In the genomic region with DNA sequence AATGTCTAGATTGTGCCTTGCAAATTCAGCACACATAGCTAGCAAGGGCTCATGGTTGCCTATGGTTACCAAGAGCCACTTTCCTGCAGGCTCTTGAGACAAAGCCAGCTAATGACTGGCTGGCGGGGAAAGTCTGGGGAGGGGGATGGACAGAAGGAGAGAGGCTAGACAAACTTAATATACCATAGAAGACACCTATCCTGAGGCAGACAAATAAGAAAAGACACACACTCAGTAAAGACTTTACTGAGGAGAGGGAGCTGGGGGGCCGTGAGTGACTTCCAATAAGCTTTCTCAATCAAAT, we compare ENCODE assay signal across 15 mouse cellular contexts.
DNase-seq lines count a peak whose midpoint lies in the region; ATAC-seq and TF ChIP-seq lines count a peak whose summit lies in the region.
"Had no signal": no experiment of that assay in that cellular context is flagged by ENCODE, and none has a peak within 500 bp of the region (broad histone marks: within the 10 kb centered on the region; RNA-seq: fewer than 3 reads in every experiment).

No protein-coding gene starts in this region.

- TF ChIP-seq CTCF in olfactory bulb, adult 2 months (IDR thresholded peaks at IDR 0.05; ENCODE audit: insufficient read depth, low read depth, low read length): no peak

- WGBS in forebrain, embryonic 14.5 days: 10% methylated on average over 2 of the region's 2 CpGs
- 36% methylated on average over 2 of the region's 2 CpGs for WGBS in midbrain, embryonic 11.5 days
- 43% methylated on average over 2 of the region's 2 CpGs for WGBS in olfactory bulb, adult 2 months
- 74% methylated on average over 2 of the region's 2 CpGs for WGBS in heart, embryonic 11.5 days (ENCODE audit: insufficient replicate concordance)

- ATAC-seq in forebrain, embryonic 14.5 days: peak; percentile 88
- ATAC-seq in midbrain, embryonic 11.5 days (ENCODE audit: low FRiP score): peak; percentile 83
- no peak for ATAC-seq in heart, embryonic 11.5 days (replicated peaks; ENCODE audit: insufficient number of reproducible peaks, low FRiP score, low TSS enrichment)

- no peak overlapping the region for H3K4me3 ChIP-seq in forebrain, embryonic 14.5 days (ENCODE audit: low read depth, low read length)
- H3K4me3 ChIP-seq in midbrain, embryonic 11.5 days (ENCODE audit: low read depth, low read length): no peak overlapping the region
- H3K4me3 ChIP-seq in olfactory bulb, adult 2 months (ENCODE audit: insufficient read depth, low read depth, low read length): no peak overlapping the region
- no peak overlapping the region for H3K4me3 ChIP-seq in heart, embryonic 11.5 days (ENCODE audit: low read depth, low read length)
- H3K4me3 ChIP-seq: embryonic facial prominence, embryonic 15.5 days; kidney, embryonic 15.5 days had no signal

- TF ChIP-seq POLR2A in olfactory bulb, adult 2 months (IDR thresholded peaks at IDR 0.05; ENCODE audit: insufficient read depth, low read depth, low read length): no peak

- H3K36me3 ChIP-seq in forebrain, embryonic 14.5 days (ENCODE audit: control insufficient read depth, insufficient read depth, low read length): no peaks in the 10 kb centered on the region
- no peaks in the 10 kb centered on the region for H3K36me3 ChIP-seq in midbrain, embryonic 11.5 days (ENCODE audit: control insufficient read depth, insufficient read depth, low read length)
- no peaks in the 10 kb centered on the region for H3K36me3 ChIP-seq in heart, embryonic 11.5 days (ENCODE audit: control insufficient read depth, insufficient read depth, low read length)
- H3K36me3 ChIP-seq: embryonic facial prominence, embryonic 15.5 days; kidney, embryonic 15.5 days had no signal

- no peaks in the 10 kb centered on the region for H3K9me3 ChIP-seq in forebrain, embryonic 14.5 days (replicated peaks; ENCODE audit: control insufficient read depth, low read length)
- H3K9me3 ChIP-seq in midbrain, embryonic 11.5 days (ENCODE audit: control insufficient read depth, low read length): no peaks in the 10 kb centered on the region
- no peaks in the 10 kb centered on the region for H3K9me3 ChIP-seq in heart, embryonic 11.5 days (replicated peaks; ENCODE audit: control insufficient read depth, low read length)
- H3K9me3 ChIP-seq: embryonic facial prominence, embryonic 15.5 days; kidney, embryonic 15.5 days had no signal

- DNase-seq in left cerebral cortex, postnatal 4 days: peak; percentile 46
- no peak for DNase-seq in left cerebral cortex, adult 11 months (ENCODE audit: low spot score)
- peak; percentile 85 for DNase-seq in forebrain, embryonic 14.5 days (ENCODE audit: low spot score)
- peak; percentile 94 for DNase-seq in midbrain, embryonic 11.5 days (ENCODE audit: low spot score, missing footprints)
- DNase-seq in adrenal gland, postnatal 36 days: no peak
- no peak for DNase-seq in adrenal gland, adult 2 months
- DNase-seq: cerebellum, adult 11-12 months; heart, postnatal 4 days; liver; lung, postnatal 10 days; spleen, adult 18-20 months had no signal

- H3K4me2 ChIP-seq in forebrain, embryonic 14.5 days (ENCODE audit: low read length): peak overlapping the region; percentile 16; the same call in 1 of the 2 replicates
- peak overlapping the region; percentile 20 for H3K4me2 ChIP-seq in midbrain, embryonic 11.5 days
- H3K4me2 ChIP-seq in heart, embryonic 11.5 days: no peak overlapping the region
- H3K4me2 ChIP-seq: embryonic facial prominence, embryonic 15.5 days; kidney, embryonic 15.5 days had no signal

- peak overlapping the region; percentile 85 for H3K27ac ChIP-seq in forebrain, embryonic 14.5 days (ENCODE audit: low read depth, low read length)
- H3K27ac ChIP-seq in midbrain, embryonic 11.5 days (ENCODE audit: low read depth, low read length): peak overlapping the region; percentile 55
- H3K27ac ChIP-seq in olfactory bulb, adult 2 months (ENCODE audit: insufficient read depth, low read depth, low read length): peak overlapping the region; percentile 45; the same call in 1 of the 2 replicates
- H3K27ac ChIP-seq in heart, embryonic 11.5 days (ENCODE audit: low read depth, low read length): no peak overlapping the region
- H3K27ac ChIP-seq: embryonic facial prominence, embryonic 15.5 days; kidney, embryonic 15.5 days had no signal

- H3K4me1 ChIP-seq in forebrain, embryonic 14.5 days (ENCODE audit: control insufficient read depth, insufficient read depth, low read length): peaks cover 23% of the 10 kb centered on the region
- peaks cover 17% of the 10 kb centered on the region for H3K4me1 ChIP-seq in midbrain, embryonic 11.5 days (ENCODE audit: control insufficient read depth, insufficient read depth, low read length)
- H3K4me1 ChIP-seq in olfactory bulb, adult 2 months (ENCODE audit: control insufficient read depth, insufficient read depth, low read length): no peaks in the 10 kb centered on the region; the same call in 1 of the 2 replicates
- H3K4me1 ChIP-seq in heart, embryonic 11.5 days (ENCODE audit: control insufficient read depth, insufficient read depth, low read length): no peaks in the 10 kb centered on the region
- H3K4me1 ChIP-seq: embryonic facial prominence, embryonic 15.5 days; kidney, embryonic 15.5 days had no signal

- intact Hi-C loops in left cerebral cortex, postnatal 4 days (cut with DNase I): no loop called here

- H3K27me3 ChIP-seq in forebrain, embryonic 14.5 days (replicated peaks; ENCODE audit: control insufficient read depth, insufficient read depth, low read length): no peaks in the 10 kb centered on the region
- no peaks in the 10 kb centered on the region for H3K27me3 ChIP-seq in midbrain, embryonic 11.5 days (ENCODE audit: control insufficient read depth, insufficient read depth, low read length)
- H3K27me3 ChIP-seq in heart, embryonic 11.5 days (ENCODE audit: control insufficient read depth, insufficient read depth, low read length): no peaks in the 10 kb centered on the region
- H3K27me3 ChIP-seq: embryonic facial prominence, embryonic 15.5 days; kidney, embryonic 15.5 days had no signal

- no peak overlapping the region for H3K9ac ChIP-seq in forebrain, embryonic 14.5 days (ENCODE audit: low read length)
- H3K9ac ChIP-seq in midbrain, embryonic 11.5 days (ENCODE audit: low read length): peak overlapping the region; percentile 24; the same call in 1 of the 2 replicates
- no peak overlapping the region for H3K9ac ChIP-seq in heart, embryonic 11.5 days (ENCODE audit: low read depth, low read length)
- H3K9ac ChIP-seq: embryonic facial prominence, embryonic 15.5 days; kidney, embryonic 15.5 days had no signal

Comparison
In these comparisons a context has a peak if more than half of its experiments do, and no peak if none do; other contexts are left out.
1. DNase-seq: peak in left cerebral cortex, postnatal 4 days (single experiment), forebrain, embryonic 14.5 days (single experiment) and midbrain, embryonic 11.5 days (single experiment); none in left cerebral cortex, adult 11 months (single experiment), adrenal gland, postnatal 36 days (0 of 2) and adrenal gland, adult 2 months (single experiment).